Mouse (Mus musculus): ENCODE data around the gene Spire2.
A peak's percentile ranks its signal among the peaks of the same experiment; 100 is the strongest.
"Not testable (repeated sequence)": the region's sequence is repeated elsewhere in the genome, so short reads cannot be mapped to it uniquely, and the experiment has no call there.

Spire2 gene

GRCm38 (mm10) chr8:123332262-123333090 is at the start of gene Spire2:
Gene Spire2 (plus strand): TSS chr8:123332713.
- peak; percentile 83 to 93 for DNase-seq

GRCm38 (mm10) chr8:123282994-123283393 is 49.5 kb upstream of the Spire2 start:
- not testable (repeated sequence) for DNase-seq

GRCm38 (mm10) chr8:123283991-123284390 is 48.5 kb upstream of the Spire2 start:
- DNase-seq = no peak

- DNase-seq = no peak
Measured at GRCm38 (mm10) chr8:123284493-123284892, 48.0 kb upstream of the Spire2 start.

GRCm38 (mm10) chr8:123287362-123287761 is 45.2 kb upstream of the Spire2 start:
- DNase-seq = no peak

GRCm38 (mm10) chr8:123290166-123290565 is 42.3 kb upstream of the Spire2 start:
- peak; percentile 22 to 62 for DNase-seq

GRCm38 (mm10) chr8:123290679-123291078 is 41.8 kb upstream of the Spire2 start:
- DNase-seq = no peak

- DNase-seq = no peak
Measured at GRCm38 (mm10) chr8:123291716-123292115, 40.8 kb upstream of the Spire2 start.

- no peak for DNase-seq
Measured at GRCm38 (mm10) chr8:123292281-123292680, 40.2 kb upstream of the Spire2 start.

- no peak for DNase-seq
Measured at GRCm38 (mm10) chr8:123292785-123293184, 39.7 kb upstream of the Spire2 start.

GRCm38 (mm10) chr8:123298301-123298700 is 34.2 kb upstream of the Spire2 start:
- no peak for DNase-seq

- DNase-seq = no peak
Measured at GRCm38 (mm10) chr8:123308738-123309137, 23.8 kb upstream of the Spire2 start.

GRCm38 (mm10) chr8:123317781-123318466 is 14.6 kb upstream of the Spire2 start:
- DNase-seq = no peak

- peak; percentile 94 to 97 for DNase-seq
Measured at GRCm38 (mm10) chr8:123318467-123318911, 14.0 kb upstream of the Spire2 start, which contains the start of gene Fanca. Gene Fanca (minus strand): TSS chr8:123318576.

- DNase-seq = peak; percentile 45 to 68
Measured at GRCm38 (mm10) chr8:123319522-123320164, 12.9 kb upstream of the Spire2 start.

GRCm38 (mm10) chr8:123328552-123328951 is 4.0 kb upstream of the Spire2 start:
- no peak for DNase-seq

GRCm38 (mm10) chr8:123329350-123329749 is 3.2 kb upstream of the Spire2 start:
- no peak for DNase-seq

GRCm38 (mm10) chr8:123329961-123330360 is 2.6 kb upstream of the Spire2 start:
- no peak for DNase-seq

GRCm38 (mm10) chr8:123330701-123331100 is 1.8 kb upstream of the Spire2 start:
- DNase-seq = no peak

- no peak for DNase-seq
Measured at GRCm38 (mm10) chr8:123331301-123331700, 1.2 kb upstream of the Spire2 start.

GRCm38 (mm10) chr8:123331810-123332209 is 703 bp upstream of the Spire2 start:
- DNase-seq = no peak

GRCm38 (mm10) chr8:123333091-123333587 is 626 bp downstream of the Spire2 start:
- DNase-seq = no peak

- peak in 1 of 2 experiments; percentile 21 for DNase-seq
Measured at GRCm38 (mm10) chr8:123333864-123334263, 1.4 kb downstream of the Spire2 start.

All from cerebellum, postnatal 25 days (tissue).